Mouse (Mus musculus): ENCODE measurements around the gene Gm10295. TPM values are rescaled to one million over a fixed set of nuclear protein-coding genes. Genes with fewer than 3 reads are reported as not detected.

Gm10295 gene
- total and polyA plus RNA-seq, 2 experiments from 2014 or later, result not detected

GRCm38 (mm10) chr7:71392795-71393341 lies 41.6 kb upstream of the Gm10295 start:
- ATAC-seq (ENCODE audit: insufficient read depth, low read depth), result no peak
- TF ChIP-seq EP300 (IDR thresholded peaks at IDR 0.05; ENCODE audit: low read depth), result no peak
- TF ChIP-seq CTCF (IDR thresholded peaks at IDR 0.05; ENCODE audit: low read depth), result no peak
- no peaks in the 10 kb centered on the region for H3K27me3 ChIP-seq (ENCODE audit: control insufficient read depth, insufficient read depth, low read length)
- H3K27ac ChIP-seq (ENCODE audit: low read depth), result no peak overlapping the region
- H3K4me1 ChIP-seq (ENCODE audit: control insufficient read depth, insufficient read depth), result no peaks in the 10 kb centered on the region
- 30% methylated on average over 4 of the region's 4 CpGs for WGBS
- H3K4me3 ChIP-seq (ENCODE audit: low read depth, low read length), result no peak overlapping the region
- H3K36me3 ChIP-seq (replicated peaks; ENCODE audit: control insufficient read depth, insufficient read depth, low read length), result no peaks in the 10 kb centered on the region
- H3K4me2 ChIP-seq (ENCODE audit: low read depth, low read length), result no peak overlapping the region
- no peak for DNase-seq (ENCODE audit: low spot score)
- H3K9ac ChIP-seq (replicated peaks; ENCODE audit: low read depth, low read length), result no peak overlapping the region
- no peaks in the 10 kb centered on the region for H3K9me3 ChIP-seq (replicated peaks; ENCODE audit: control insufficient read depth, low read length)

- TF ChIP-seq CTCF (IDR thresholded peaks at IDR 0.05; ENCODE audit: low read depth), result no peak
- no peak for TF ChIP-seq EP300 (IDR thresholded peaks at IDR 0.05; ENCODE audit: low read depth)
- Histone ChIP-seq H3K27ac (ENCODE audit: low read depth) (no peak overlapping the region), H3K4me1 (ENCODE audit: control insufficient read depth, insufficient read depth) (no peaks in the 10 kb centered on the region), H3K4me2 (ENCODE audit: low read depth, low read length) (no peak overlapping the region), H3K27me3 (ENCODE audit: control insufficient read depth, insufficient read depth, low read length) (no peaks in the 10 kb centered on the region), H3K9ac (replicated peaks; ENCODE audit: low read depth, low read length) (no peak overlapping the region), H3K4me3 (ENCODE audit: low read depth, low read length) (no peak overlapping the region), H3K9me3 (replicated peaks; ENCODE audit: control insufficient read depth, low read length) (no peaks in the 10 kb centered on the region), H3K36me3 (replicated peaks; ENCODE audit: control insufficient read depth, insufficient read depth, low read length) (no peaks in the 10 kb centered on the region)
- WGBS, result 63% methylated on average over 5 of the region's 5 CpGs
- ATAC-seq (ENCODE audit: insufficient read depth, low read depth), result no peak
- no peak for DNase-seq (ENCODE audit: low spot score)
Measured at GRCm38 (mm10) chr7:71391333-71391732, 40.0 kb upstream of the Gm10295 start.

GRCm38 (mm10) chr7:71390291-71390690 lies 39.0 kb upstream of the Gm10295 start:
- 65% methylated on average over 2 of the region's 2 CpGs for WGBS
- no peaks in the 10 kb centered on the region for H3K9me3 ChIP-seq (replicated peaks; ENCODE audit: control insufficient read depth, low read length)
- no peak overlapping the region for H3K9ac ChIP-seq (replicated peaks; ENCODE audit: low read depth, low read length)
- no peak overlapping the region for H3K4me3 ChIP-seq (ENCODE audit: low read depth, low read length)
- no peaks in the 10 kb centered on the region for H3K27me3 ChIP-seq (ENCODE audit: control insufficient read depth, insufficient read depth, low read length)
- H3K4me1 ChIP-seq (ENCODE audit: control insufficient read depth, insufficient read depth), result no peaks in the 10 kb centered on the region
- H3K36me3 ChIP-seq (replicated peaks; ENCODE audit: control insufficient read depth, insufficient read depth, low read length), result no peaks in the 10 kb centered on the region
- no peak overlapping the region for H3K4me2 ChIP-seq (ENCODE audit: low read depth, low read length)
- DNase-seq (ENCODE audit: low spot score) (no peak), ATAC-seq (ENCODE audit: insufficient read depth, low read depth) (no peak)
- H3K27ac ChIP-seq (ENCODE audit: low read depth), result no peak overlapping the region
- TF ChIP-seq CTCF (IDR thresholded peaks at IDR 0.05; ENCODE audit: low read depth) (no peak), EP300 (IDR thresholded peaks at IDR 0.05; ENCODE audit: low read depth) (no peak)

- no peak for TF ChIP-seq EP300 (IDR thresholded peaks at IDR 0.05; ENCODE audit: low read depth)
- no peak for TF ChIP-seq CTCF (IDR thresholded peaks at IDR 0.05; ENCODE audit: low read depth)
- 33% methylated on average over 6 of the region's 6 CpGs for WGBS
- no peak overlapping the region for H3K27ac ChIP-seq (ENCODE audit: low read depth)
Measured at GRCm38 (mm10) chr7:71386050-71386449, 34.8 kb upstream of the Gm10295 start.

GRCm38 (mm10) chr7:71384921-71385320 lies 33.6 kb upstream of the Gm10295 start:
- H3K9ac ChIP-seq (replicated peaks; ENCODE audit: low read depth, low read length), result no peak overlapping the region
- ATAC-seq (ENCODE audit: insufficient read depth, low read depth) (no peak), DNase-seq (ENCODE audit: low spot score) (no peak)
- H3K4me3 ChIP-seq (ENCODE audit: low read depth, low read length), result no peak overlapping the region
- WGBS, result 59% methylated on average over 7 of the region's 7 CpGs
- no peaks in the 10 kb centered on the region for H3K9me3 ChIP-seq (replicated peaks; ENCODE audit: control insufficient read depth, low read length)
- H3K36me3 ChIP-seq (replicated peaks; ENCODE audit: control insufficient read depth, insufficient read depth, low read length), result no peaks in the 10 kb centered on the region
- peaks cover 10% of the 10 kb centered on the region for H3K4me1 ChIP-seq (ENCODE audit: control insufficient read depth, insufficient read depth)
- no peak overlapping the region for H3K4me2 ChIP-seq (ENCODE audit: low read depth, low read length)
- H3K27ac ChIP-seq (ENCODE audit: low read depth), result no peak overlapping the region
- TF ChIP-seq CTCF (IDR thresholded peaks at IDR 0.05; ENCODE audit: low read depth), result no peak
- no peak for TF ChIP-seq EP300 (IDR thresholded peaks at IDR 0.05; ENCODE audit: low read depth)
- H3K27me3 ChIP-seq (ENCODE audit: control insufficient read depth, insufficient read depth, low read length), result no peaks in the 10 kb centered on the region

More at GRCm38 (mm10) chr7:71386050-71386449, 34.8 kb upstream of the Gm10295 start:
- peaks cover 10% of the 10 kb centered on the region for H3K4me1 ChIP-seq (ENCODE audit: control insufficient read depth, insufficient read depth)
- no peaks in the 10 kb centered on the region for H3K36me3 ChIP-seq (replicated peaks; ENCODE audit: control insufficient read depth, insufficient read depth, low read length)
- no peak overlapping the region for H3K4me2 ChIP-seq (ENCODE audit: low read depth, low read length)
- no peak overlapping the region for H3K4me3 ChIP-seq (ENCODE audit: low read depth, low read length)
- H3K9ac ChIP-seq (replicated peaks; ENCODE audit: low read depth, low read length), result no peak overlapping the region
- ATAC-seq (ENCODE audit: insufficient read depth, low read depth) (no peak), DNase-seq (ENCODE audit: low spot score) (no peak)
- no peaks in the 10 kb centered on the region for H3K9me3 ChIP-seq (replicated peaks; ENCODE audit: control insufficient read depth, low read length)
- no peaks in the 10 kb centered on the region for H3K27me3 ChIP-seq (ENCODE audit: control insufficient read depth, insufficient read depth, low read length)

Measured in heart, postnatal 0 days (tissue).